Mouse (Mus musculus) adrenal gland, postnatal 14 days (tissue): ENCODE results near the gene Mroh3. TPM values are rescaled to one million over a fixed set of nuclear protein-coding genes. Genes with fewer than 3 reads are reported as not detected.

ENCODE experiments used
- DNase-seq: peaks from one replicate; pipeline ENCODE4 v3.0.0; 2021; ENCODE audit warnings: mixed read lengths
- long read RNA-seq, 2 experiments: library from polyadenylated mRNA; stranded (forward); transcript quantifications; one replicate each; pipeline ENCODE4 v2.0.0; 2021
- total RNA-seq: library from RNA; stranded (reverse); gene quantifications from 2 replicates; pipeline ENCODE4 v1.2.3, GENCODE M21; 2021

The Mroh3 gene
- not detected in 2 replicates for total RNA-seq
- long read RNA-seq, experiment 1: 0 reads
- long read RNA-seq, experiment 2: 0 reads

DNA sequence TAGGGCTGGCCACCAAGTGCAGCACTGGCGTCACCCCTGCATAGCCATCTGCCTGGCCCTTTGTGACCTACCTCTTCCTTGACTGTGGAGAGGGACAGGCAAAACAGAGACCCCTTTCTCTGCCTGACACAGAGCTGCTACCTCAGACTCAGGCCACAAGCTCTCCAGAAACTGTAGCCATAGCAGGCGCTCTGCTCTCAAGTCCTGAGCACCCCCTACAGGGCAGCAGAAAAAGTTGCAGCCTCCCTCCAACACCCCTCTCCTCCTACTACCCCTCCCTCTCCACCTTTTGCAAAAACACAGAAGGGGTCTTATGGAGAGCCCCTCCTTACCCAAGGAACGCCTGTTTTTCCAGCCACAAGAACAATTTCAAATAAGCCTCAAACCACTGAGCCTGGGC, at the start of gene Mroh3:
Gene Mroh3 (minus strand): TSS at position 26 of the 400 bp plus-strand sequence.
- DNase-seq: peak; percentile 49

DNA sequence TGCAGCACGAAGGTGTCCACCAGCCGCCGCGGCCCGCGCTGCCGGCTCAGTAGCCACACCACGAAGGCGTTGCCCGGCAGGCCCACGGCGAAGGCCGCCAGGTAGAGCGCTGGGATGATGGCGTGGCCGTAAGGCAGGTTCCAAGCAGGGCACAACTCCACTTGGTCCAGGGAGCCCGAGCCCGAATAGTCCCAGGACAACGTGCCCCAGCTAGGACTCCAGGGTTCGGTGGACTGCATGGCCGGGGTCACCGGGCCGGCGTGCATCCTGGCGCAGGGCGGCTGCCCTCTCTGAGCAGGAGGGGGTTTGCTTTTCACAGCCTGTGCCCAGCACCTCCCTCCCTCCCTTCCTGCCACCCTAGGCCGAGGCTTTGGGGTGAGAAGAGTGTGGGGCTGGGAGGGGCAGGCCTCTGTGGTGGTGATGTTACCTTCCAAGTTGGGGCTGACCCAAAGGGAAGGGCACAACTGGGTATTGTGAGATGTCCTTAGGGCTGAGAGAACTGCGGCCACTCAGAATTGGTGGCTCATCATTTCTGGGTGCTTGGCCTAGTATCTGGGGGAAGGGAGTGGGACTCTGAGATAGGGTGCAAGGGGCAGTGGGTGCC, 48.1 kb upstream of the Mroh3 start, which contains the start of gene Gpr25:
Gene Gpr25 (minus strand): TSS at position 239 of the 604 bp plus-strand sequence.
- no peak for DNase-seq

DNA sequence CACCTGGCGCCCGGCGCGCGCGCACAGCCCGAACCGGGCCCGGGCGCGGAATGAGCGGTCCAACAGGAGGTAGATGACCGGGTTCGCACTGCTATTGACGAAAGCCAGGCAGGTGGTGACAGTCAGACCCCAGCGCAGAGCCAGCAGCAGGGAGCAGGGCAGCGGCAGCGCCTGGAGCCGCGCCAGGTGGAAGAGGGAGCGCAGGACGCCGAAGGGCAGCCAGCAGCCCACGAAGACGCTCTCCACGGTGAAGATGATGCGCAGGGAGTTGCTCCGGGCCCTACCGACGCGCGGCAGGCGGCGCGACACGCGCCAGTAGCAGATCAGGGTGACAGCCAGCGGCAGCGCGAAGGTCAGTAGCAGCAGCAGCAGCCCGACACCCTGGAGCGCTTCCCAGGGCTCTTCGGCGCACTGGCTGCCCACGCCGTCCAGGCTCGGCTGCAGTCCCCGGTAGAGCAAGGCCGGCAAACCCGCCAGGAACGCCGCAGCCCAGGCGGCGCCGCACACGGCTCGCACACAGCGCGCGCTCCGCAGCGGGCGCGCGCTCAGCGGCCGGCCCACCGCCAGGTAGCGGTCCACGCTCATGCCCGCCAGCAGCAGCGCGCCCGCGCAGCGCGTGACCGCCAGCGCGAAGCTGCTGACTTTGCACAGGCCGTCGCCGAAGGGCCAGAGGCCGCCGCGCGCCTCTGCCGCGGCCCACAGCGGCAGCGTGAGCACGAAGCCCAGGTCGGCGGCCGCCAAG, 47.4 kb upstream of the Mroh3 start:
- DNase-seq: peak; percentile 72

DNA sequence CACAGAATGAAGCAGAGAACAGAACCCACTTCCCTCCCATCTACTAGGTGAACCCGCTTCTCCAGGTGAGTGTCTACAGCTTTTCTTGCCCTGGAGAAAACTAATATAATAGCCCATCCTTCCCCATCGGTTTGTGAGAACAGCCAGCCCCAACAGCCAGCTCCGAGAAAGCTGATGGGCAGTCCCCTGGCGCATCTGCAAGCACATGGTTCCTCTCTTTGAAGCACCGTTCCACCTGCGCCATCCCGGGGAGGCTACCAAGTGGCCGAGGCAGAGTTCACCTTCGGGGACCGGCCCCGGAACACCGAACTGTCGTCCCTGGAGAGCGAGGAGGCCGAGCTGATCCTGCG, 46.9 kb upstream of the Mroh3 start:
- peak; percentile 10 for DNase-seq

DNA sequence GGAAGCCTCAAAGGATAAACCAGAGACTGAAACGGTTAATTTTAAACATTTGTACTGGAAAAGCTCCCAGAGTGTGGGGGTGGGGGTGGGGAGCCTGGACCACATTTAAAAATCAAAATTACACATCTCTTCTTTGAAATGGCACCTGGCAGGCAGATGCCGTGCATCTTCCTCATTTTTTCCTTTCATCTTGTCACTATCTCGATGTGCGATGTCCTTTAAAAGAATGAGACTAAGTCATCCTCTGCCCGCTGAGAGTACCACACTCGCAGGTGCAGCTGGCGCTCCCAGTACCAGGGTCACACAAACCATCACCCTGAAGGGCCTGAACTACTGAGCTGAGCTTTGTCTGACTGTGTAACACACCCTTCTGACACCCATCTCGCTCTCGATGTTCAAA, 45.9 kb upstream of the Mroh3 start:
- no peak for DNase-seq

DNA sequence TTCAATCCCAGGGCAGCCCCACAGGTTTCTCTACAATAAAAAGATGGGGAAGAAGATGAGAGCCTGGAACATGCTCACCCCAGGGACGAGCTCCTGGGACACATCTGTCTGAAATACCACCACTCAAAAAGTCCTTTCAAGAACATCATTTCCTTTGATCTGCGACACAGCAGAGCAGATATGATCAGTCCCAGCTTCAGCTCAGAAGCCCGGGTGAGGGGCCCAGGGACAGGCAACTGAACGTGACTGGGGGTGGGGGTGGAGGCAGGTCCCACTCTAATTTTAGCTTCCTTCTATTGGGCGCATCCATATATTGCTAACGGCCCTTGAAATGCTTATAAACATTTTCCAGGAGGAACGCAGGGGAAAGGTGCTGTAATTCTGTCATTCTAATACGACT, 43.0 kb upstream of the Mroh3 start:
- DNase-seq: no peak

DNA sequence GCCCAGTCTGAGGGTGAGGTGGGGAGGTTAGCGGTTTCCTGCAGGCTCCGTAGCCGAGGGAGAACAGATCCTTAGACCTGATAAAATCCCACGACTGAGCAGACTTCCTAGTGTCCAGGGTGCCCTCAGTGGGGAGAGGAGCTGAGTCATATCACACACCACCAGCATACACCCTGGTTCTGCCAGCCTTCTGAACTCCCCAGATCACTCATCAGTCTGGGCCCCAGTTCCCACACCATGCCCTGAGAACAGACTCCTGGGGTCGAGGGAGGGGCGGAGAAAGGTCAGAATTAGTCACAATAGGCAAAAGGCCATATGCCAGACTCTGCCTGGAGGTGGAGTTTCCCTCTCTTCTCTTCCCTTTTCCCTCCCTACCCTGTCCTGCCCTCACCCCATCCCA, 42.5 kb upstream of the Mroh3 start:
- no peak for DNase-seq

DNA sequence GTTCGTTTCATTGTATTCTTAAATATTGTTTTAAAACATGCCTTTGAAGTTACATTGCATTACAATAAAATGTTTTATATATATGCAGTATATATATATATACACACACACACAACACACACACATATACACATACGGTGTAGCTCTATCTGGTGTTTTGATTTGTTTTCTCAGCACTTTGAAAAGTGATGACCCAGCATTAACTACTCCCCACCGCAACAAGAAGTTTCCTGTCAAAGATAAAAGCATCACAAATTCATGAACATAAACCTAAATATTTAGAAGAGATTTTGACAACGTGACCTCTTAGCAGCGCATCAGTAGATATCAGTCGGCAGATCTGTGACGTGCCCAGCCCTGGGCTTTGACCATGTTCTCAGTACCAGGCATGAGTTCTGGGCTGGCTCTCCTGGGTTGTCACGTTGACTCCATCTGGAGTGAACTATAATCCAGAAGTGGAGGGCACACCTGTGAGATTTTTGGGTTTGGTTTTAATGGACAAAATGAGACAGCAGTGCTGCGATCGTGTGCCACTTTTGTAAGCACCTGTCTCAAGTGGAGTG, 42.0 kb upstream of the Mroh3 start:
- DNase-seq: no peak

DNA sequence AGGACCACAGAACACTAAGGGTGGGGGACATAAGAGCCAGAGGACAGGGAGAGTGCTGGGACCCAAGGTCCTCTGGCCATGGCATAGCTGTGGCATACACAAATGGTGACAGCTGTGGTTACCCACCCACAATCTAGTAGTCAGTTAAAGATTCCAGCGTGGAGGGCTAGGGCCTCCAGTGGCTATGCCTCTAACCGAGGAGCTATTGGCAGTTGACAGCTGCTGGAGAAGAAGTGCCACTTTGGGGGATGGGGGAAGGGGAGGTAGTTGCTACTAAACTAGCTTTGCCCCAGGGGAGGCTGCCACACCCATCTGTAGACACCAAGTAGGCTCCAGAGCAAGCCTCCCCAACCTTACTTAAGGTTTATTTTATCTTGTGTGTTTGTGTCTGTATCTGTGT, 40.8 kb upstream of the Mroh3 start:
- no peak for DNase-seq

DNA sequence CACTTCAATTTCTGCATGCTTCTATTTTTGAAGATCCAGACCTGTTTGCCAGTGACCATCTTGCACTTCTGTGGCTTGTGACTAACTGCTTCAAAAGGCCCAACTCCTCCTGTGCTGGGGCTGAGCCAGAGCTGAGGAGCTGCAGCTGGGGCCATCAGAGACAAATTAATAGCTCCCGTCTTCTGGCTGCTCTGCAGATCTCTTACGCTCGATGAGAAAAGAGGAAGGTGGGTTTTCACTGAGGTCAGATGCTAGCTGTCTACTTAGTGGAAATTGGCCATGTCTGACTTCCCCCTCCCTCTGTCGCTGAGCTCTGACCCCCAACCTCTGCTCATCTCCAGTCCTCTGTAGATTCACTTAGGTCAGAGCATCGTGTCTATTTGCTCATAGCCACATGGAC, 37.0 kb upstream of the Mroh3 start:
- no peak for DNase-seq

DNA sequence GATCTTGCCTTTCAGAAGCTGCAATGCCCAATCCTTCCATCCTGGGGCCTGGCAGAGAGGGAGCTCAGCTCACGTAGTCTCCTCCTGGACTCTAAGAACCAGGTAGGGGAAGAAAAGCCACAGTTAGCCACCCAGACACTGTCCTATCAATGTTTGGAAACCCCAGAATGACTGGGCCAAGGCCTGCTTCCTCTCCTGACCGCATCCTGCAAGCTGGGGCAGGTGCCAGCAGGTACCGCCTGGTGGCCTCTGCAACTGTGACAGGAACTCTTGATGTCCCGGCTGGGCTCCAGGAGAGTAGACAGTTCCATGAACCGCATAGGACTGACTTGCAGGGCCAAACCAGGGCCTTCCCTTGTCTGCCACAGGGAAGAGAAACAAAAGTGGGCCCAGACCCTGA, 34.8 kb upstream of the Mroh3 start:
- DNase-seq: no peak

DNA sequence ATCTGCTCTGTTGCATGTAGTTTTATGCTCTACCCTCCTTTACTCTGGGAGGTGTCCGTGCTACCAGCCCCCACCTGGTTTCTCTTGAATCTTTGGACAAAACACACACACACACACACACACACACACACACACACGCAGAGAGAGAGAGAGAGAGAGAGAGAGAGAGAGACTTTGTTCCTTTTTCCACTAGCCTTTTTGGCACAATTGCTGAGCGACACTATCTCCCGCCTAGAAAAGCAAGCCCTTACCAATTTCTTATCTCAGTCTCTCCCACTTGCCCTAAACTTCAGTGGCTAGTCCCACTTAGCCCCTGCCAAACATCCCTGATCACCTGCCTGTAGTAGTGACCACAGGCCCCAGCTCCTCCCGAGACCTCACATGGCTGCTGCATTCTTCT, 31.8 kb upstream of the Mroh3 start:
- DNase-seq: no peak

DNA sequence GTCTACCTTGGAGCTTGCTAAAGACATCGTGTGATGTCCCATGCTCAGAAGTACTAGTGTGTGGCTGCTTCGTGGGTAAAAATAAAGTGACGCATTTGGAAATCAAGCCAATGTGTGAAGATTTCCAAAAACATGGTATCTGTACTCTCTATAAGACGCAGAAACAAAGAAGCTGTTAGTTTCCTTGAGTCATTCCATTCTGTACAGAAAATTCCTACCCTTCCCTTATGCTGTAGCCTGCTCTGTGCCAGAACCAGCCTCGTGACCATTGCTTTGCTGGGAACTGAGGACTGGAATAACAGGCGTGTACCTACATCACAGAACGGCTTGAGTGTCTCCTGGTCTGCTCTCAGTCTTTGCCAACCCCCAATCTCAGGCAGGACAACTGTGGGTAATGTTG, 29.2 kb upstream of the Mroh3 start:
- no peak for DNase-seq

DNA sequence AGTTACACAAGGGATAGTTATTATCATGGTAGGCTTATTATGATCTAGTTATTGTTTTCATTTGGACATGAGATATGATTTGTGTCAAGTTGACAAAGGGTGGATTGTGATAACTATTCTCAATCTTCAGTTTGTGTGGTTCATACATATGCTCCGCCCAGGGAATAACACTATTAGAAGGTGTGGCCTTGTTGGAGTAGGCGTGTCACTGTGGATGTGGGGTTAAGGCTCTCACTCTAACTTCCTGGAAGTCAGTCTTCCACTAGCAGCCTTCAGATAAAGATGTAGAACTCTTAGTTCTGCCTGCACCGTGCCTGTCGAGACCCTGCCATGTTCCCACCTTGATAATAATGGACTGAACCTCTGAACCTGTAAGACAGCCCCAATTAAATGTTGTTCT, 25.9 kb upstream of the Mroh3 start:
- no peak for DNase-seq

DNA sequence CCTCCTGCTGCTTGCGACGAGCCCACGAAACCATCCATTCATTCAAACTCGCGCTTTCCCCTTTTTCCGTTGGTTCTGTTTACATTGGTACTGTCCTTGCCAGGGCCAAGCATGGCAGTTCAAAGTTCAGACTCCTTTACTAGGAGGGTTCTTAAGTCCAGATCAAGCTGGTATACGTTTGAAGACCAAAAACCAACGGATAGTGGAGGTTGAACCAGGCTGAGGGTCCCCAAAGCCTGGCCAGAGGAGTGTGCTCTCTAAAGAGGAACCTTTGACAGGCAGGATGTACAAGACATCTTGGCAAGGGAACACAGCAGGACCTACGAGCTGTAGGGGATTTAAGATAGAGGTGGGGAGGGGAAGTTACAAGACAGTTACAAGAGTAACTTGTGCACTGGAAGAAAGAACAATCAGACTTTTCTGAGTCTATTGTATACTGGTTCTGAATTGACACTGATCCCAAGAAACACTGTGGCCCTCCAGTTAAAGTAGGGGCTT, 22.0 kb upstream of the Mroh3 start:
- no peak for DNase-seq

DNA sequence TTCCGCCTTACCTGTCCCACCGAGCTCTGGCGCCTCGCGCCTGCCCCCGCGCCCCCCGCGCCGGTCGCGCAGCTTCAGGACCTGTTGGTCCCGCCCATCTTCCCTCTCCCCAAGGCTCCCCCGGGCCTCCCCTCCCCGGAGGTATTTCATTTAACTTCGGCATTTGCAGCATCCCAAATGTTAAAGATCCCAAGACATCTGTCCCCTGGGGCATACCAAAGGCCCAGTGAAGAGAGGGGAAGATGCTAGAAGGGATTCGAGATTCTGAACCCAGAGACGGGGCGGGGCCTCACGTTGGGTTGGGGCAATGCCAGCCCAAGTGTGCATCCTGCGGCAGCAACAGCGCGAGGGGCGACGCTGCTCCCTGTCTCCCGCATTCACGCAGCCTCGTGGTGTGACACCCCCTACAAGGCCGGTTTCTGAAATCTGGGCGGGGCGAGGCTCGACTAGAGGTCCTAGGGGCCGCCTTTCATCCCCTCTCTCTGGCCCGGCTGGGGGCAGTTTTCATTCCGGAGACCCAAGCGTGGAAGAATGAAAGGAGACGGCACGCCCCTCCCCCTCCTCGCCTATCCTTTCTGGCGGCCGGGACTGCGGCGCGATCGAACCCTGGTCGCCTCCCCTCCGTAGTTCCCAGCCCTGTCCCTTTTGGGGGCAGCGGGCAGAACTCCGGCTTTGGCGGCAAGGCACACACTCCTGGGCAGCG, 21.4 kb upstream of the Mroh3 start, which contains the start of gene Inava:
Gene Inava (minus strand): TSS at position 373 of the 703 bp plus-strand sequence.
- DNase-seq: peak; percentile 49

DNA sequence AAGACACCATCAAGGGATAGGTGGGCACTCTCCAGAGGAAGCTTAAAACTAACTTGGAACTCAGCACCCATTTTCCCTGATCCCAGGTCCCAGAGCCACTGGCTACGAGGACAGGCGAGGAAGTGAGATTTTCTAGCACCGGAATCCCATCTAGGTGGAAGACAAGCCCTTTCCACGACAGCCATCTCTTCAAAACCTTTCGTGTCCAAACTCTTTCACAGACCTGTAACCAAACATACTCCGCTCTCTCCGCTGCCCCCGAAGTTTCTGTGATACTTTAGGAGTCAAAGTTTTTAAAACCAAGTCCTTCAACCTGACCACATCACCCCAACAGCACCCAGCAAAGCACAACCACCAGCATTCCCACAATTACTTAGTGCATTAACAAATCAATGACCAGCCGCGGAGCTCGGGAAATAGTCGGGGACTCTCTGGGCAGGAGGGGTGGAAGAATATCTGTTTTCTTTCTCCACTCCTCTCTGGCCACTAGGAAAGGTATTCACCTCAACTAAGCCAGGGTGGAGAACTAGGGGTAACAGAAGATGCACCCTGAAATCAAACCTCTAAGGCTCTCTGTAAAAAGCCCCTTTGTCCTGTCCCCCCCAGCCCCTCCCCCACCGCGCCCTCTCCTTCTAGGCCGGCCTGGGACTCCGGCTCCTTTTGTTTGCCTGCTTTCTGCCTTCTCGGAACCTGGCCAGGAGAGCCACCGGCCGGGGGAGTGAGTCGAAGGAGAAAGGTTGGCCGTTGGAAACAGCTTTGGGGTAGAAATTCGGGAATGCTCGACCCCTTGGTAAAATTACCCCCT, 20.6 kb upstream of the Mroh3 start:
- no peak for DNase-seq

DNA sequence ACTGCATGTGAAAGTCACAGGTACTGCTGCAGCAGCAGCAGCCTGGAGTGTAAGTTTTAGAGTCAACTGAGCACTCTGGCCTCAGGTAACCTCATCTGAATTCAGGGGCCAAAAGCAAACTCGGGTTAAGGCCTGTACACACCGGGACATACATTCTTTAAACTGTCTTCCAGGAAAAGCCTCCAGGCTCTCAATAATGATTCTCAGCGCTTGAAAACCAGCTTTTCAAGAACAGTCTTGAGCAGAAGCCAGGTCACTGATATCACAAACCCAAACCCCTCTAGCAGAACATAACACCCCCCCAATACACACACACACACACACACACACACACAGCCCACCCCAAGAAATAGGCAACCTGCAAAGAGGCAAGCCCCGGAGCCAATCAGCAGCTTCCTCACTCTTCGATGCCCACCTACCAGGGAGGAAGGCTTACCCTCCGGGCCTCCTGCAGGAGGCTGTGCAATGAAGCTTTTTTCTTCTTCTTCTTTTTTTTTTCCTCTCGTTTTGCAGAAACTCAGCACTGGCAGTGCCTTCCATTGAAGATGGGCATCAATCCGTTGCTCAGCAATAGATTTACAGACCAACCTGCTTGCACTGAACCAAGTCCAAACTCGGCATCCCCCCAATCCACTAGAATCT, 19.8 kb upstream of the Mroh3 start:
- DNase-seq: no peak

DNA sequence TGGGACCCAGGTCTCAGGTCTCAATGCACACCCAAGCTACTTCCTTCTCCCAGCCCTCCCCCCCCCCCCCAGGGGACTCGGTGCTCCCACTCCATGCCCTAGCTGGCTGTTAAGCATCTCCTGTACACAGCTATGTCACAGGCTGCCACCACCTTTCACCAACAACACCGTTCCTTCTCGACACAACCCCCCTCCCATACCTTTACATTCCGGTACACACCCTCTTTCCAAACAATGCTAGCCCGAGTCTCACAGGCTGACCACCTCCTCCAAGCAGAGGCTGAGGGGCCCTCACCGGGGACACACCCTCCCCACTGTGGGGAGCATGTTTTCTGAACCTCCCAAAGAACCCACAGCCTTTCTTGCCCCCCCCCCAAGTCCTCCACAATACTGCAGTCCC, 19.0 kb upstream of the Mroh3 start:
- no peak for DNase-seq

DNA sequence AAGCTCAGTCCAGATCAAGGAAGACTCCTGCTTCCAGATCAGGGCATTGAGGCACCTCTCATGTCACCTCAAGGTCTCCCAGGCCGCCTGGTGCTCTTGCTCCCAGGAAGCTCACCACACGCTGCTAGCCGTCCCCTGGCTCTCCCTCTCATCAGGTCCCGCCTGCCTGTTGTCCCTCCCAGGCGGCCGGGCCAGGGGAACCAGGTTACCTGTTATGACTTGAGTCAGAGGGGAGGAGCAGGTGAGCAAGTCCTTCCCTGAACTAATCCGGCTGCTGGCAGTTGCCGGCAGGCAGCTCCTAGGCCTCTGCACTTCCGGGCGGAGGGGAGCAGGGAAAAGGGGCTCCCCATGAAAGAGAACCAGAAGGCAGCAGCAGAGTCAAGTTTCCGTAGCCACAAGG, 17.6 kb upstream of the Mroh3 start:
- no peak for DNase-seq

DNA sequence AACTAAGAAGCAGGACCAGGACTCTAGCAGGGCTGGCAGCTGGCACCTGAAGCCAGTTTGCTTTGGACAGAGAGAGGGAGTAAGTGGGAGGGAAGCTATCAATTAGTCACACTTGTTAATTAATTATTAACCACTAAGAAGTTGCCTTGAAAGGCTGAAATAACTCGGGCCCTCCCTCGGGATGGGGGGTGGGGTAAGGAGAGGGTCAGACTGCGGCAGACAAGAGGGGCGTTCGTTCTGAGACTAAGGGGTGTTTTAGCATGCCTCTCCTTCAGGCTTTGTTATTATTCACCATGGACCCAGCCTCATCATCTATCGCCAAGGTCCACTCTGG, 16.4 kb upstream of the Mroh3 start:
- DNase-seq: no peak
